Mouse (Mus musculus) forebrain, embryonic 14.5 days (tissue): ENCODE measurements at regions not wholly inside any gene's neighbourhood (a gene's known extent, or its start where the extent isn't known, plus 50 kb on each side); places are given as distances from the start of the nearest gene placed in this dataset.

ENCODE experiments used
- ATAC-seq: fragments of 200-750 bp; cut with Nextera tagmentation; 2 replicates; pipeline ENCODE4 v1.8.0; 2017; ENCODE audit warnings: mild to moderate bottlenecking, moderate library complexity
- DNase-seq: peaks from one replicate; pipeline ENCODE4 v3.0.0-alpha.2; 2015; ENCODE audit warnings: low spot score
- H3K27ac ChIP-seq: fragments of 300-500 bp; sonication (generic); 2 replicates; pipeline ENCODE4 v1.5.1; 2014; ENCODE audit warnings: low read depth, mild to moderate bottlenecking, control low read depth, low read length, moderate library complexity
- H3K27me3 ChIP-seq: fragments of 300-500 bp; sonication (generic); replicated peaks from 2 replicates; pipeline ENCODE4 v1.6.1; 2014; ENCODE audit warnings: low read length, control low read depth, mixed read lengths; ENCODE audit not compliant: control insufficient read depth, insufficient read depth
- H3K36me3 ChIP-seq: fragments of 300-500 bp; sonication (generic); 2 replicates; pipeline ENCODE4 v1.6.1; 2014; ENCODE audit warnings: low read length, control low read depth; ENCODE audit not compliant: control insufficient read depth, insufficient read depth
- H3K4me1 ChIP-seq: fragments of 300-500 bp; sonication (generic); 2 replicates; pipeline ENCODE4 v1.6.1; 2014; ENCODE audit warnings: antibody characterized with exemption, low read length, control low read depth; ENCODE audit not compliant: control insufficient read depth, insufficient read depth
- H3K4me2 ChIP-seq: fragments of 300-500 bp; sonication (generic); 2 replicates; pipeline ENCODE4 v1.6.1; 2014; ENCODE audit warnings: mild to moderate bottlenecking, control low read depth, low read length
- H3K4me3 ChIP-seq: fragments of 300-500 bp; sonication (generic); 2 replicates; pipeline ENCODE4 v1.5.1; 2014; ENCODE audit warnings: low read depth, low read length, control low read depth
- H3K9ac ChIP-seq: fragments of 300-500 bp; sonication (generic); 2 replicates; pipeline ENCODE4 v1.6.1; 2014; ENCODE audit warnings: mild to moderate bottlenecking, low read length, control low read depth, moderate library complexity
- H3K9me3 ChIP-seq: fragments of 300-500 bp; sonication (generic); replicated peaks from 2 replicates; pipeline ENCODE4 v1.6.1; 2016; ENCODE audit warnings: low read length, control low read depth, mixed read lengths; ENCODE audit not compliant: control insufficient read depth
- WGBS: fragments of 180-500 bp; shearing (Covaris S2); extraction: QIAGEN DNeasy Blood & Tissue Kit; methylation state at CpG from one replicate; pipeline ENCODE4 v1.1.7; 2014; 5-methylcytosine and 5-hydroxymethylcytosine counted together

DNA sequence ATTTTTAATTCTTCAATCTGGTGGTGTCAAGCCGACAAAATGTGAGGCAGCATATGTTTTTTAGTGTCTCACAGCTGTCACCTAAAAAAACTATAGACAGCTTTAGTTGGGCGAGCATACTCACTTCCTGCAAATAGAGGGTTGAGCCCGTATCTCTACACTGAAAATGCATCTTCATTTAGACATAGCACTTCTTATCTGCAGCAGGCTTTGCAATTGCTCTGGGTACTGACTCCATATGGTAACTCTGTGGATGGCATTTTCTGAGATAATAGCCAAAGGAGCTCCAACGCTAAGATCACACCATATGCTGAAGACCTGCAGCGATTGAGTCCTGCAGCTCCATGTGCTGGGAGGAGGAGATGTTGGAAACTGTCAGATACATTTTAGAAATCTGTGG, 49.8 kb upstream of the Grm8 start:
- DNase-seq: peak; percentile 25
- WGBS: 86% methylated on average over 5 of the region's 5 CpGs
- Histone ChIP-seq H3K4me1 (no peaks in the 10 kb centered on the region), H3K9me3 (no peaks in the 10 kb centered on the region), H3K9ac (no peak overlapping the region), H3K4me2 (no peak overlapping the region), H3K27me3 (no peaks in the 10 kb centered on the region), H3K27ac (no peak overlapping the region), H3K36me3 (no peaks in the 10 kb centered on the region), H3K4me3 (no peak overlapping the region)
- ATAC-seq: no peak; the same call in 1 of the 2 replicates
